Mouse (Mus musculus) kidney, embryonic 14.5 days (tissue): ENCODE measurements at regions not wholly inside any gene's neighbourhood (a gene's known extent, or its start where the extent isn't known, plus 50 kb on each side); places are given as distances from the start of the nearest gene placed in this dataset.

Experiments used
- ATAC-seq: fragments of 200-750 bp; cut with Nextera tagmentation; 2 replicates; pipeline ENCODE4 v1.8.0; 2017; ENCODE audit warnings: moderate number of reproducible peaks, mild to moderate bottlenecking, moderate TSS enrichment, moderate library complexity; ENCODE audit not compliant: low FRiP score, low TSS enrichment
- H3K27ac ChIP-seq: fragments of 300-500 bp; sonication (generic); 2 replicates; pipeline ENCODE4 v1.5.1; 2014; ENCODE audit warnings: low read depth, mild to moderate bottlenecking, low read length, moderate library complexity, mixed read lengths
- H3K27me3 ChIP-seq: fragments of 300-500 bp; sonication (generic); 2 replicates; pipeline ENCODE4 v1.6.1; 2014; ENCODE audit warnings: mild to moderate bottlenecking, low read length; ENCODE audit not compliant: control insufficient read depth, insufficient read depth
- H3K36me3 ChIP-seq: fragments of 300-500 bp; sonication (generic); 2 replicates; pipeline ENCODE4 v1.6.1; 2014; ENCODE audit warnings: low read length, mixed read lengths; ENCODE audit not compliant: control insufficient read depth, insufficient read depth
- H3K4me1 ChIP-seq: fragments of 300-500 bp; sonication (generic); 2 replicates; pipeline ENCODE4 v1.6.1; 2014; ENCODE audit warnings: low read length, mixed read lengths; ENCODE audit not compliant: control insufficient read depth, insufficient read depth
- H3K4me2 ChIP-seq: fragments of 300-500 bp; sonication (generic); replicated peaks from 2 replicates; pipeline ENCODE4 v1.6.1; 2014; ENCODE audit warnings: low read depth, mild to moderate bottlenecking, low read length
- H3K4me3 ChIP-seq: fragments of 300-500 bp; sonication (generic); 2 replicates; pipeline ENCODE4 v1.5.1; 2014; ENCODE audit warnings: mild to moderate bottlenecking, low read length
- H3K9ac ChIP-seq: fragments of 300-500 bp; sonication (generic); 2 replicates; pipeline ENCODE4 v1.6.1; 2014; ENCODE audit warnings: low read depth, mild to moderate bottlenecking, low read length, moderate library complexity
- H3K9me3 ChIP-seq: fragments of 300-500 bp; sonication (generic); 2 replicates; pipeline ENCODE4 v1.6.1; 2016; ENCODE audit warnings: low read length; ENCODE audit not compliant: control insufficient read depth
- WGBS: fragments of 180-500 bp; shearing (Covaris S2); extraction: QIAGEN DNeasy Blood & Tissue Kit; methylation state at CpG from one replicate; pipeline ENCODE4 v1.1.7; 2014; 5-methylcytosine and 5-hydroxymethylcytosine counted together

DNA sequence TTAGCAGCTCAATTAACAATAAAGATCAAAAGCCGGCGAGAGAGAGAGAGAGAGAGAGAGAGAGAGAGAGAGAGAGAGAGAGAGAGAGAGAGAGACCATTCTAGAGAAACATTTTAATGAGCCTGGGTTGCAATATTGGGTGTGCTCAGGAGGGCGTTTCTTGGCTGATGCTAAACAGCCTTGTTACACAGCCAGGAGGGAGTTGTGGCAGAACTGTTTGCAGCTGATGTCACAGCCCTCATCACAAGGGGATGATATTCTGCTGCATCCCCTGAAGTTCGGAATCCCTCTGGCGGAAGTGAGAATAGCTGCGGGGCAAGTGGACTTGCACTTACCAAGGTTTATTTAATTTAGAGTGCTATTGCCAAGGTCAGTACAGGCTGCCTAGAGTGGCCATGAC lies 100.7 kb upstream of the Fbxo11 start:
- H3K4me2 ChIP-seq, result no peak overlapping the region
- WGBS, result 69% methylated on average over 6 of the region's 6 CpGs
- no peak overlapping the region for H3K27ac ChIP-seq
- H3K9me3 ChIP-seq, result no peaks in the 10 kb centered on the region
- no peaks in the 10 kb centered on the region for H3K36me3 ChIP-seq
- H3K4me1 ChIP-seq, result no peaks in the 10 kb centered on the region
- H3K27me3 ChIP-seq, result no peaks in the 10 kb centered on the region
- no peak for ATAC-seq
- H3K4me3 ChIP-seq, result no peak overlapping the region
- H3K9ac ChIP-seq, result no peak overlapping the region

DNA sequence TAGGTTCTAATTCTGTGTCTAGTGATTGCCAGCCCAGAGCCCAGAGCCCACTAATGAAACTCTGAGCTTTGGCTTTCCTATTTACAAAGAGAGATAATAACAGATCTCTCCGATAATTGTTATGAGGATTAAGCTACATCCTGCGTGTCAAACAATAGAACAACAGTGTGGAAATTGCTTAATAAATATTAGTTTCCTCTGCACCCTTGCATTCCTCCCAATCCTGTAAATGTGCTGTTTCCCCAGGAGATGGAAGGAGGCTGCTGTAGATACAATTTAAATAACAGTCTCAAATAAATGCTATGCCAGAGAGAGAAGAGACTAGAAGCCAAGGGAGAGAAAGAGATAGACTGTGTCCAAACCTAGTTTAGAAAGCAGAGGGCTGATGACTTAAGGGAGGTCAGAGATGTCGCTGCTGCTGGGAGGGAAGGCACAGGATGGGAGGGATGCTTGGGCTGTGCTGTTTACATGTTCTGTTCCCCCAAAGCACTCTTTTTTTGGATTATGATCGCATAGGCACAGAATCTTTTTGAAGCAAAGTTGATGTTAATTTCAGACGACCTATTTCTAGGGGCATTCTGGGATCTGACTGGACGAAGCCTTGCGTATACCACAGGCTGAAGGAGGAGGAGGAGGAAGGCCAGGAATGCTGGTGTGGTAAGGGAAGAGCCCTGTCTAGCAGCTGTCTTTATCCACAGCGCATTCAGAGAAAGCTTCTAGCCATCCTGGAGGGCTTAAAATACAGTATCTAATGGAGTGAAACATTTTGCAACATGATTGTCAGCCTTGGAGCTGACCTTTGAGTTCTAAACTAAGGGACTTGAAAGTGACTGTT lies 103.4 kb upstream of the Fbxo11 start:
- no peak overlapping the region for H3K27ac ChIP-seq
- no peaks in the 10 kb centered on the region for H3K9me3 ChIP-seq
- H3K4me3 ChIP-seq, result no peak overlapping the region
- H3K9ac ChIP-seq, result no peak overlapping the region
- no peaks in the 10 kb centered on the region for H3K36me3 ChIP-seq
- WGBS, result 73% methylated on average over 8 of the region's 8 CpGs
- H3K4me1 ChIP-seq, result no peaks in the 10 kb centered on the region
- no peak overlapping the region for H3K4me2 ChIP-seq
- ATAC-seq, result no peak
- H3K27me3 ChIP-seq, result no peaks in the 10 kb centered on the region

DNA sequence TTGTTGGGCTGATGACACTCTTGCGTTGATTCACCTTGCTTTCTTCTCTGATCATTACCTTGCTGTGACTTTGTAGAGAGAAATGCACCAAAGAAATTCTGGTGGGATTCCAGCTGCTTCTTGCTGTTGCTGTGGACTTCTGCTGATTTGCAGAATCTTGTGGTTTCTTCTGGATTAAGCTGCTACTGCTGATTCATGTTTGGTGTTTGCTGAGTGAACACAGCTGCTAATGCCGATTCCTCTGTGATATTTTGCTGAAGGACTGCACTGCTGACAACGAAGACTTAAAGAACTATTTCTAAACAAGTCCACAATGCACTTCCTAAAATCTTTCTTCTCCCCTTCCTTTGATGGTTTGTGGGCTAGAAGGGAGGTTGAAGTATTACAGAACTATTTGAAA lies 106.5 kb upstream of the Fbxo11 start:
- ATAC-seq, result no peak

DNA sequence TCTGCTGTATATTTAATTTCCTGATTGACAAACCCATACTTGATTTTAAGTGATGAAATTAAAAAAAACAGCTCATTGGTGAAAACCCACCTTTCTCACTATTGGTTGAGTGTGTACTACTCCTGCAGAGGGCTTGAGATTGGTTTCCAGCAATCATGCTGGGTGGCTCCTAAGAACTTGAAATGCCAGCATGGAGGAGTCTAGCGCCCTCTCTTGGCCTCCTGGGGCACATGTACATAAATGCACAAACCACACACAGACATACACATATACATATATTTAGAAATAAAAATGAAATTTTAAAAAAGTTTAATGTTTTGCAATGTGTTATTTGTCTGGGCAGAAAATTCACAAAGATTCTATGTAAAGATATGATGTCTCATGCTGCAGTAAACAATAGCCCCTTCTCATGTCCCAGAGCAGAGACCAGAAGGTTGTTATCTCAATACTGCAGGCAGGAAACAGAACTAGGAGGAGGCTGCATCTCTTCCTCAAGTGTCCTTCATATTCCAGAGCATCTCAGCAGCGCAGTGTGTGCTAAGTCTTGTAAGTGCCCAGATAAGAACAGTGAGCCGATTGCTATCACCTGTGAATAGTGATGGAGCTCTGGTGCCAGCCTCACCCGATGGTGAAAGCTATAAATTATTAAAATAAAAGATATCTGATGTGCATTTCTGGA lies 108.4 kb upstream of the Fbxo11 start:
- H3K9ac ChIP-seq, result no peak overlapping the region
- no peak overlapping the region for H3K27ac ChIP-seq
- no peak overlapping the region for H3K4me2 ChIP-seq
- H3K4me3 ChIP-seq, result no peak overlapping the region
- ATAC-seq, result no peak
- no peaks in the 10 kb centered on the region for H3K36me3 ChIP-seq
- H3K9me3 ChIP-seq, result no peaks in the 10 kb centered on the region
- no peaks in the 10 kb centered on the region for H3K4me1 ChIP-seq
- H3K27me3 ChIP-seq, result no peaks in the 10 kb centered on the region
- WGBS, result 85% methylated on average over 4 of the region's 4 CpGs

More for the DNA sequence above, 106.5 kb upstream of the Fbxo11 start:
- Histone ChIP-seq H3K4me1 (no peaks in the 10 kb centered on the region), H3K9me3 (no peaks in the 10 kb centered on the region), H3K27ac (no peak overlapping the region), H3K4me3 (no peak overlapping the region), H3K27me3 (no peaks in the 10 kb centered on the region), H3K9ac (no peak overlapping the region), H3K36me3 (no peaks in the 10 kb centered on the region), H3K4me2 (no peak overlapping the region)
- 82% methylated on average over 3 of the region's 3 CpGs for WGBS

DNA sequence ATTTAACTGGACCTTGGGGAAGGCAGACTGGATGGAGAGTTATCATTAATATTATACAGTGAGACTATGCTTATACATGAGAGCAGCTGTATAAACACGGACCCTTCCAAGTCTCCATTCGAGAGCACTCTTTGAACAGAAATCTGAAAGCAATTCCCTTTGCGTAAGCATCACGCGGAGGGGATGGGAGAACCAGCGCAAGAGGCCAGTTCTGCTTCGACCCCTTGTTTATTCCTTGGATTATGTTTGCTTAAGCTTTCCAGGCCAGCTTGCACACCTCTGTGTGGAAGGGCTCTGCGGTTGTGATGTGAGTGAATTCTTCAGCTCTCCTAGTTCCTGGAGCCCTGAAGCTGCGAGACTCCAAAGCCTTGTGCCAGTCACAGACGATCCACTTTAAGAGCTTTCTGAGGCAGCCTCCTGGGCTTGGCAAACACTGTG lies 109.2 kb upstream of the Fbxo11 start:
- no peak overlapping the region for H3K4me2 ChIP-seq
- 62% methylated on average over 10 of the region's 10 CpGs for WGBS
- no peak for ATAC-seq

DNA sequence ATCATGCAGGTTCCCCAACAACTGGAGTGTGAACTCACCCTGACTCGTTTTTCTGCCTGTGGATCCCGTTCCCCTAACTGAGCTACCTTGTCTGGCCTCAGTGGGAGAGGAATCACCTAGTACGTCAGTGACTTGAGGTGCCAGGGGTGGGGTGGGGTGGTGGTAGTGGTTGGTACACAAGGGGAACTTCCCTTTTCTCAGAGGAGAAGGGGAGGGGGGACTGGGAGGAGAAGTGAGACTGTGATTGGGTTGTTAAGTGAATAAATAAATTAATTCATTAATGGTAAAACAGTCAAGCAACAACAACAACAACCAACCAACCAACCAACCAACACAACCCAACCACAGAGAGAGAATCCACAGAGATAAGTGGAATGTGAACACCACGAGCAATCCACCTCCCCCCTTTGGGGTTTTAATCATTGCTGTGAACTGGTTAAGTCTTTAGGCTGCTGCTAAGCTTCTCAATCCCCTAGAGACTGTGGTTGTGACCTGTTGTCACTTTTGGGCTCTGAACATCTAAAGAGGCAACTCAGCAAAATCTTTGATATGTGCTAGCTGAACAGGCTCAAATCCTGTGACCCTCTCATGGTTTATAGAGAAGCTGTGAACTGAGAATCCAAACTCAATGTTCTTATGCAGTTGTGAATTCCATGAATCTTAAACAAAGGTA lies 111.0 kb upstream of the Fbxo11 start:
- Histone ChIP-seq H3K9me3 (no peaks in the 10 kb centered on the region), H3K27ac (no peak overlapping the region), H3K4me3 (no peak overlapping the region), H3K27me3 (no peaks in the 10 kb centered on the region), H3K9ac (no peak overlapping the region), H3K4me2 (no peak overlapping the region), H3K36me3 (no peaks in the 10 kb centered on the region), H3K4me1 (no peaks in the 10 kb centered on the region)
- no peak for ATAC-seq
- 86% methylated on average over 4 of the region's 4 CpGs for WGBS

More for the DNA sequence above, 109.2 kb upstream of the Fbxo11 start:
- H3K27ac ChIP-seq, result peak overlapping the region; percentile 8; the same call in 1 of the 2 replicates
- no peaks in the 10 kb centered on the region for H3K27me3 ChIP-seq
- H3K9ac ChIP-seq, result no peak overlapping the region
- H3K9me3 ChIP-seq, result no peaks in the 10 kb centered on the region
- H3K36me3 ChIP-seq, result no peaks in the 10 kb centered on the region
- no peak overlapping the region for H3K4me3 ChIP-seq
- no peaks in the 10 kb centered on the region for H3K4me1 ChIP-seq

DNA sequence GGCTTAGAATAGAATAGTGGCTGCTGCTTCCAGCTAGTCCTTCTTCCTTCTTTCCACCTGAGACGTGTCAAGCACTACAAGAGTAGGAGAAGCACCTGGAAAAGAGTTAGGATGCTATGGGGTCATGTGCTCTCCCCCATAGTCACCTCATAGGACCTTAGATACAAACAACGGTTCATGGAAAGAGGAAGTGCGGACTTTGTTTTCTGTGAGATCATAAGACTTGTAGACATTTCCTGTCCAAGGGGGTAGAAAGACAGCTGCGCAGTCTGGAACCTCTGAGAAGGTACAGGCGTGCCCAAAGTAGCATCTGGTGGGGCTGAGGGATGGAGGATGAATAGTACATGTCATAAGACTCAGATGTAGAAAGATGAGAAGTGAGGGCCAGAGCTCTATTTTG lies 125.6 kb upstream of the Fbxo11 start:
- no peaks in the 10 kb centered on the region for H3K9me3 ChIP-seq
- H3K36me3 ChIP-seq, result no peaks in the 10 kb centered on the region
- ATAC-seq, result no peak
- no peaks in the 10 kb centered on the region for H3K4me1 ChIP-seq
- H3K27ac ChIP-seq, result no peak overlapping the region
- 84% methylated on average over 5 of the region's 5 CpGs for WGBS
- H3K27me3 ChIP-seq, result no peaks in the 10 kb centered on the region
- H3K9ac ChIP-seq, result no peak overlapping the region
- no peak overlapping the region for H3K4me3 ChIP-seq
- no peak overlapping the region for H3K4me2 ChIP-seq

DNA sequence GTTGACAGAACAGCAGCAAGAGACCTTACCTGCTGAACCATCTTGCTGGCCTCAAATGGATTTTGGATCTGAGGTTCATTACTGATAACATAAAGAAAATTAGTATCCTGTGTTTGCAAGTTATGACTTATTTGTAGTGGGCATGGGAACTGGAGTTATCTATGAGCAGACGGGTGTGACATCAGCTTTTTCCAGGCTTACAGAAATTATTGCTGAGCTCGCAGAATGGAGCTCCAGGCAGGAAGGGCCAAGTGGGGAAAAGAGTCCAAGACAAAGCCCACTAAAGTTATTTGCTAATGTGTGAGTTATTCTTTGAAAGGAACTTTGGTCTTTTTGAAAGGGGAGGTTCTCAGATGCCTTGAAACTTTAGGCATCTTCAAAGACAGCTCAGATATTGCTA lies 126.4 kb upstream of the Fbxo11 start:
- ATAC-seq, result no peak
- no peak overlapping the region for H3K27ac ChIP-seq
- H3K36me3 ChIP-seq, result no peaks in the 10 kb centered on the region
- no peaks in the 10 kb centered on the region for H3K4me1 ChIP-seq
- H3K9ac ChIP-seq, result no peak overlapping the region
- 90% methylated on average over 2 of the region's 2 CpGs for WGBS
- H3K9me3 ChIP-seq, result no peaks in the 10 kb centered on the region
- H3K4me2 ChIP-seq, result no peak overlapping the region
- H3K4me3 ChIP-seq, result no peak overlapping the region
- H3K27me3 ChIP-seq, result no peaks in the 10 kb centered on the region
